In genomic region chr14:23429043-23429442, GRCm38 (mm10) we compare ENCODE assay signal across 9 mouse cellular contexts.
A peak's percentile ranks its signal among the peaks of the same experiment; 100 is the strongest.
DNase-seq lines count a peak whose midpoint lies in the region; ATAC-seq and TF ChIP-seq lines count a peak whose summit lies in the region.
"Had no signal": no experiment of that assay in that cellular context is flagged by ENCODE, and none has a peak within 500 bp of the region (broad histone marks: within the 10 kb centered on the region; RNA-seq: fewer than 3 reads in every experiment).

No protein-coding gene starts in this region.

- H3K4me1 ChIP-seq in liver, postnatal 0 days (ENCODE audit: insufficient read depth), result no peaks in the 10 kb centered on the region
- H3K4me1 ChIP-seq in liver, embryonic 12.5 days, result no peaks in the 10 kb centered on the region
- H3K4me1 ChIP-seq in kidney, adult 2 months (ENCODE audit: control insufficient read depth, insufficient read depth, low read length), result no peaks in the 10 kb centered on the region
- H3K4me1 ChIP-seq: heart, embryonic 13.5 days had no signal

- no peak for ATAC-seq in liver, postnatal 0 days
- no peak for ATAC-seq in liver, embryonic 12.5 days

- no peak for TF ChIP-seq POLR2A in kidney, adult 2 months (IDR thresholded peaks at IDR 0.05; ENCODE audit: low read depth, low read length)

- no peak overlapping the region for H3K9ac ChIP-seq in liver, postnatal 0 days (replicated peaks)
- H3K9ac ChIP-seq in liver, embryonic 12.5 days, result no peak overlapping the region
- H3K9ac ChIP-seq: heart, embryonic 13.5 days had no signal

- no peak overlapping the region for H3K4me2 ChIP-seq in liver, postnatal 0 days (ENCODE audit: low read depth, low read length)
- no peak overlapping the region for H3K4me2 ChIP-seq in liver, embryonic 12.5 days
- H3K4me2 ChIP-seq: heart, embryonic 13.5 days had no signal

- DNase-seq in adrenal gland, postnatal 10 days, result peak; percentile 12
- DNase-seq in adrenal gland, postnatal 4 days (ENCODE audit: low spot score in 2 of 2), result no peak
- DNase-seq in liver, postnatal 0 days, result no peak
- DNase-seq in kidney, adult 2 months, result peak; percentile 17
- DNase-seq in naive thymus-derived CD4-positive, alpha-beta T cell, adult 2 months (ENCODE audit: low read depth), result peak; percentile 5
- no peak for DNase-seq in urinary bladder, postnatal 25 days (ENCODE audit: low spot score)
- no peak for DNase-seq in thymus, postnatal 4 days

- no peak overlapping the region for H3K4me3 ChIP-seq in liver, postnatal 0 days (ENCODE audit: low read depth, low read length)
- H3K4me3 ChIP-seq in liver, embryonic 12.5 days, result no peak overlapping the region
- H3K4me3 ChIP-seq in kidney, adult 2 months (ENCODE audit: insufficient read depth, low read depth, low read length), result no peak overlapping the region
- H3K4me3 ChIP-seq: heart, embryonic 13.5 days had no signal

- H3K36me3 ChIP-seq in liver, postnatal 0 days (replicated peaks; ENCODE audit: insufficient read depth, low read length), result no peaks in the 10 kb centered on the region
- no peaks in the 10 kb centered on the region for H3K36me3 ChIP-seq in liver, embryonic 12.5 days
- H3K36me3 ChIP-seq in kidney, adult 2 months (ENCODE audit: control insufficient read depth, insufficient read depth, low read length), result no peaks in the 10 kb centered on the region
- H3K36me3 ChIP-seq: heart, embryonic 13.5 days had no signal

- H3K27ac ChIP-seq in liver, postnatal 0 days (ENCODE audit: low read depth), result no peak overlapping the region
- no peak overlapping the region for H3K27ac ChIP-seq in liver, embryonic 12.5 days
- H3K27ac ChIP-seq in kidney, adult 2 months (ENCODE audit: insufficient read depth, low read depth, low read length), result no peak overlapping the region
- H3K27ac ChIP-seq: heart, embryonic 13.5 days had no signal

- TF ChIP-seq CTCF in liver, postnatal 0 days (IDR thresholded peaks at IDR 0.05; ENCODE audit: low read depth), result peak; percentile 70
- peak; percentile 57 for TF ChIP-seq CTCF in kidney, adult 2 months (conservative IDR thresholded peaks at IDR 0.05; ENCODE audit: insufficient read depth, insufficient read length, low read depth, low read length)

- H3K9me3 ChIP-seq in liver, postnatal 0 days (ENCODE audit: low read length), result no peaks in the 10 kb centered on the region
- H3K9me3 ChIP-seq in liver, embryonic 12.5 days (replicated peaks), result no peaks in the 10 kb centered on the region
- H3K9me3 ChIP-seq: heart, embryonic 13.5 days had no signal

- no peaks in the 10 kb centered on the region for H3K27me3 ChIP-seq in liver, postnatal 0 days (ENCODE audit: insufficient read depth, low read length)
- no peaks in the 10 kb centered on the region for H3K27me3 ChIP-seq in liver, embryonic 12.5 days (replicated peaks)
- H3K27me3 ChIP-seq in kidney, adult 2 months (replicated peaks; ENCODE audit: control insufficient read depth, insufficient read depth, low read length), result no peaks in the 10 kb centered on the region
- H3K27me3 ChIP-seq: heart, embryonic 13.5 days had no signal

- WGBS in liver, postnatal 0 days (ENCODE audit: insufficient replicate concordance), result 27% methylated on average over 4 of the region's 4 CpGs
- WGBS in liver, embryonic 12.5 days (ENCODE audit: insufficient replicate concordance), result 22% methylated on average over 4 of the region's 4 CpGs
- 25% methylated on average over 4 of the region's 4 CpGs for WGBS in kidney, adult 2 months

- TF ChIP-seq EP300 in liver, postnatal 0 days (IDR thresholded peaks at IDR 0.05; ENCODE audit: low read depth), result no peak

Comparison
In these comparisons a context has a peak if more than half of its experiments do, and no peak if none do; other contexts are left out.
1. DNase-seq: peak in adrenal gland, postnatal 10 days (single experiment), kidney, adult 2 months (single experiment) and naive thymus-derived CD4-positive, alpha-beta T cell, adult 2 months (single experiment); none in adrenal gland, postnatal 4 days (0 of 2), liver, postnatal 0 days (single experiment), urinary bladder, postnatal 25 days (single experiment) and thymus, postnatal 4 days (single experiment).